Mouse (Mus musculus) forelimb bud, embryonic 11.5 days (tissue): ENCODE data around the gene Vmn2r109.
"Not testable (repeated sequence)": the region's sequence is repeated elsewhere in the genome, so short reads cannot be mapped to it uniquely, and the experiment has no call there.

ENCODE experiments used
- DNase-seq: peaks from one replicate; pipeline ENCODE4 v3.0.0-alpha.2; 2012; ENCODE audit warnings: low read depth, low spot score

The Vmn2r109 gene

DNA sequence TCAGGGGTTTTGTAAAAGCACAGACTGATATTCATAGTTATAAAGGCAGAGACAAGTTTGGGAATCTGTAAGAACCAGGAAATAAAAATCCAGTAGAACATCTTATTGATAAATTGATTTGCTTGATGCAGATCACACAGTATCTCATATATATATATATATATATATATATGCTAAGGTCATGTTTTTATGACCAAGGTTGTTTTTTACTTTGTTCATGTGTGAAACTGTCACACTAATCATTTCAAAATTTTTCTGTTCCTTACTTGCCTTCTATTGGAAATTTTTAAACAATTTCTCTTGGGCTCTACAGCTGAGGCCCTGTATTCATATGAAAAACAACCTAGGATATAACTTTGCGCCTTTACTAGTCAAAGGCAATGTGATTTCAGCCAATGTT, at the start of gene Vmn2r109:
Gene Vmn2r109 (minus strand): TSS at position 101 of the 400 bp plus-strand sequence.
- DNase-seq = no peak

DNA sequence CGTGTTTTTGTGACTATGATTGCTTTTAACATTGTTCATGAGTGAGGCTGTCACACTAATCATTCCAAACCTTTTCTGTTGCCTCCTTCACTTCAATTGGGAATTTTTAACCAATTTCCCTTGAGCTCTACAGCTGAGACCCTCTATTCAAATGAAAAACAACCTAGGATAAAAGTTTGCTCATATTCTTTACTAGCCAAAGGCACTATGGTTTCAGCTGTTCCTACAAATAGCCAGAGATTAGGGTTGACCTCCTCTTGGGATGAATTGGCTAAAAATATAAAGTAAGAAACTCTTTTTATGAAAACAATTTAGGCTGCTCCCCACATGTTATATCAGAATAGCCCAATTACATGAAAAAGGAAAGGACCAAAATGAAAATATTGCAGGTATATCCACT, 31.8 kb upstream of the Vmn2r109 start, which contains the start of gene Vmn2r110:
Gene Vmn2r110 (minus strand): TSS at position 101 of the 400 bp plus-strand sequence.
- no peak for DNase-seq

DNA sequence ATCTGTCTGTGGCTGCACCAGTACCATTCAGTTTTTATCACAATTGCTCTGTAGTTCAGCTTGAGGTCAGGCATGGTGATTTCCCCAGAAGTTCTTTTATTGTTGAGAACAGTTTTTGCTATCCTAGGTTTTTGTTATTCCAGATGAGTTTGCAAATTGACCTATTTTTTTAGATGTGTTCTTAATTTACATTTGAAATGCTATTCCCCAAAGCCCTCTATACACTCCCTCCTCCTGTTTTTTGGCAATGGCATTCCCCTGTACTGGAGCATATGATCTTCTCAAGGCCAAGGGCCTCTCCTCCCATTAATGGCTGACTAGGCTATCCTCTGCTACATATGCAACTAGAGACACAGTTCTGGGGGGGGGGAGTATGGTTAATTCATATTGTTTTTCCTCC, 56.3 kb downstream of the Vmn2r109 start:
- DNase-seq = not testable (repeated sequence)

DNA sequence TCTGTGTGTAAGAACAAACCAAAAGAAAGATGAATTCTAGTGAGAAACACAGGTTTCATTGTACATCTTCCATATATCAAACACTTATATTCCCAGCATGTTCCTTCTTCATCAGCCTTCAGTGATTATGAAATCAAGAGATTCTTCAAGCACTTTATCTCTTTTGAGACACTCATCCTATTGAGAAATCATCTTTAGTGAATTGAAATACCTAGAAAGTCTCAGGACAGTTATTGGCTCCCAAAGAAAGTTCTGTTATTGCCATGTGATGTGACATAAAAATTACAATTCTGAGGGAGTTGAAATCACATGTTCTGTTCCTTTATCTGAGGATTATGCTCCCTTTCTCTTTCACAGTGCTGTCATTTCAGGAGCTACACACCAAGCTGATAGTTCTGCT, 66.7 kb downstream of the Vmn2r109 start, which contains the start of gene Vmn1r225:
Gene Vmn1r225 (plus strand): TSS at position 301 of the 400 bp plus-strand sequence.
- no peak for DNase-seq
